ENCODE assay signal across 12 mouse cellular contexts in genomic region chr5:43516491-43516890, GRCm38 (mm10). TPM values are rescaled to one million over a fixed set of nuclear protein-coding genes. Genes with fewer than 3 reads are reported as not detected.
DNase-seq lines count a peak whose midpoint lies in the region; ATAC-seq lines count a peak whose summit lies in the region.
"Had no signal": no experiment of that assay in that cellular context is flagged by ENCODE, and none has a peak within 500 bp of the region (broad histone marks: within the 10 kb centered on the region; RNA-seq: fewer than 3 reads in every experiment).

No protein-coding gene starts in this region.

- no peak for ATAC-seq in limb, embryonic 12.5 days (ENCODE audit: insufficient number of reproducible peaks, insufficient read depth, low FRiP score, low TSS enrichment, low read depth)
- ATAC-seq in heart, embryonic 11.5 days (replicated peaks; ENCODE audit: insufficient number of reproducible peaks, low FRiP score, low TSS enrichment) = no peak
- no peak for ATAC-seq in intestine, embryonic 15.5 days

- H3K4me2 ChIP-seq in limb, embryonic 12.5 days = peak overlapping the region; percentile 42
- peak overlapping the region; percentile 41 for H3K4me2 ChIP-seq in heart, embryonic 11.5 days
- peak overlapping the region; percentile 28 for H3K4me2 ChIP-seq in intestine, embryonic 15.5 days (replicated peaks)
- H3K4me2 ChIP-seq: neural tube, embryonic 13.5 days had no signal

- H3K9ac ChIP-seq in limb, embryonic 12.5 days (replicated peaks) = no peak overlapping the region
- no peak overlapping the region for H3K9ac ChIP-seq in heart, embryonic 11.5 days (ENCODE audit: low read depth, low read length)
- H3K9ac ChIP-seq in intestine, embryonic 15.5 days = no peak overlapping the region
- H3K9ac ChIP-seq: neural tube, embryonic 13.5 days had no signal

- no peaks in the 10 kb centered on the region for H3K27me3 ChIP-seq in limb, embryonic 12.5 days
- no peaks in the 10 kb centered on the region for H3K27me3 ChIP-seq in limb, embryonic 10.5 days (ENCODE audit: low read depth, poor library complexity, severe bottlenecking)
- no peaks in the 10 kb centered on the region for H3K27me3 ChIP-seq in heart, embryonic 11.5 days (ENCODE audit: control insufficient read depth, insufficient read depth, low read length)
- no peaks in the 10 kb centered on the region for H3K27me3 ChIP-seq in intestine, embryonic 15.5 days (replicated peaks)
- H3K27me3 ChIP-seq: megakaryocyte, embryonic 14.5 days; neural tube, embryonic 13.5 days had no signal

- no peak overlapping the region for H3K27ac ChIP-seq in limb, embryonic 12.5 days
- H3K27ac ChIP-seq in limb, embryonic 10.5 days = no peak overlapping the region
- H3K27ac ChIP-seq in heart, embryonic 11.5 days (ENCODE audit: low read depth, low read length) = no peak overlapping the region
- H3K27ac ChIP-seq in intestine, embryonic 15.5 days = no peak overlapping the region
- H3K27ac ChIP-seq: neural tube, embryonic 13.5 days had no signal

- no peaks in the 10 kb centered on the region for H3K9me3 ChIP-seq in limb, embryonic 12.5 days
- no peaks in the 10 kb centered on the region for H3K9me3 ChIP-seq in limb, embryonic 10.5 days (replicated peaks)
- H3K9me3 ChIP-seq in heart, embryonic 11.5 days (replicated peaks; ENCODE audit: control insufficient read depth, low read length) = no peaks in the 10 kb centered on the region
- no peaks in the 10 kb centered on the region for H3K9me3 ChIP-seq in intestine, embryonic 15.5 days
- H3K9me3 ChIP-seq: megakaryocyte, embryonic 14.5 days; neural tube, embryonic 13.5 days had no signal

- H3K4me3 ChIP-seq in limb, embryonic 12.5 days (replicated peaks) = 0 out of 2 replicates have a peak overlapping the region, but pooled peaks have one; percentile 5
- H3K4me3 ChIP-seq in limb, embryonic 10.5 days = no peak overlapping the region
- peak overlapping the region; percentile 10; the same call in 1 of the 2 replicates for H3K4me3 ChIP-seq in heart, embryonic 11.5 days (ENCODE audit: low read depth, low read length)
- H3K4me3 ChIP-seq in intestine, embryonic 15.5 days (replicated peaks) = 0 out of 2 replicates have a peak overlapping the region, but pooled peaks have one; percentile 9
- H3K4me3 ChIP-seq: megakaryocyte, embryonic 14.5 days; neural tube, embryonic 13.5 days had no signal

- H3K36me3 ChIP-seq in limb, embryonic 12.5 days = no peaks in the 10 kb centered on the region
- no peaks in the 10 kb centered on the region for H3K36me3 ChIP-seq in limb, embryonic 10.5 days
- no peaks in the 10 kb centered on the region for H3K36me3 ChIP-seq in heart, embryonic 11.5 days (ENCODE audit: control insufficient read depth, insufficient read depth, low read length)
- H3K36me3 ChIP-seq in intestine, embryonic 15.5 days = no peaks in the 10 kb centered on the region
- H3K36me3 ChIP-seq: neural tube, embryonic 13.5 days had no signal

- DNase-seq in limb, embryonic 10.5 days (ENCODE audit: low spot score) = no peak
- DNase-seq in lung, postnatal 36 days = peak; percentile 43
- no peak for DNase-seq in layer of hippocampus, adult 9-10 months (ENCODE audit: low spot score)
- no peak for DNase-seq in thymus, postnatal 14 days
- no peak for DNase-seq in cerebellum, adult 11-12 months
- DNase-seq: cerebellum, adult 18-20 months; thymus, postnatal 36 days had no signal

- peaks cover 46% of the 10 kb centered on the region for H3K4me1 ChIP-seq in limb, embryonic 12.5 days (replicated peaks)
- H3K4me1 ChIP-seq in limb, embryonic 10.5 days = peaks cover 24% of the 10 kb centered on the region
- H3K4me1 ChIP-seq in heart, embryonic 11.5 days (ENCODE audit: control insufficient read depth, insufficient read depth, low read length) = peaks cover 10% of the 10 kb centered on the region
- peaks cover 14% of the 10 kb centered on the region for H3K4me1 ChIP-seq in intestine, embryonic 15.5 days (replicated peaks)
- H3K4me1 ChIP-seq: neural tube, embryonic 13.5 days had no signal

- 62% methylated on average over 7 of the region's 7 CpGs for WGBS in limb, embryonic 12.5 days
- WGBS in limb, embryonic 10.5 days = 83% methylated on average over 7 of the region's 7 CpGs
- 27% methylated on average over 7 of the region's 7 CpGs for WGBS in heart, embryonic 11.5 days (ENCODE audit: insufficient replicate concordance)
- WGBS in intestine, embryonic 15.5 days = 43% methylated on average over 7 of the region's 7 CpGs

RNA-seq across cellular contexts. Expression of gene C1qtnf7, which starts 1.2 kb away (rescaled TPM):
- 9.3 and 10.6 TPM in 2 replicates for polyA plus RNA-seq in limb, embryonic 12.5 days (2016; fragmentation: Nextera tagmentation; extraction: Ambion mirVana)
- 1.3 and 1.6 TPM in 2 replicates for polyA plus RNA-seq in limb, embryonic 10.5 days (2016; fragmentation: Nextera tagmentation; extraction: Ambion mirVana)
- polyA plus RNA-seq in heart, embryonic 11.5 days (2014; fragmentation: Nextera tagmentation; extraction: Ambion mirVana) = 3.9 and 5.2 TPM in 2 replicates
- polyA plus RNA-seq in intestine, embryonic 15.5 days (2015; fragmentation: Nextera tagmentation; extraction: Ambion mirVana) = 7.3 and 7.5 TPM in 2 replicates
